Mouse (Mus musculus) ES-Bruce4 (cell line): ENCODE results near the gene Pbrm1. TPM values are rescaled to one million over a fixed set of nuclear protein-coding genes. Genes with fewer than 3 reads are reported as not detected.

Source experiments
- H3K27ac ChIP-seq: 2 replicates; pipeline ENCODE4 v1.5.1; 2012; ENCODE audit warnings: low read length, inconsistent platforms; ENCODE audit not compliant: insufficient read depth
- H3K27me3 ChIP-seq: 2 replicates; pipeline ENCODE4 v1.6.1; 2012; ENCODE audit warnings: mild to moderate bottlenecking, low read length, inconsistent platforms; ENCODE audit not compliant: control insufficient read depth, poor library complexity, insufficient read depth, severe bottlenecking
- H3K36me3 ChIP-seq: 2 replicates; pipeline ENCODE4 v1.6.1; 2012; ENCODE audit warnings: inconsistent platforms, mild to moderate bottlenecking, low read length, moderate library complexity; ENCODE audit not compliant: control insufficient read depth, poor library complexity, insufficient read depth, severe bottlenecking
- H3K4me1 ChIP-seq: one replicate; pipeline ENCODE4 v1.8.1; 2011; ENCODE audit warnings: low read length; ENCODE audit not compliant: control insufficient read depth, insufficient read depth
- H3K4me3 ChIP-seq: 2 replicates; pipeline ENCODE4 v1.5.1; 2011; ENCODE audit warnings: low read depth, mild to moderate bottlenecking, low read length
- H3K9ac ChIP-seq: 2 replicates; pipeline ENCODE4 v1.6.1; 2012; ENCODE audit warnings: low read depth, mild to moderate bottlenecking, inconsistent platforms; ENCODE audit not compliant: poor library complexity, severe bottlenecking
- H3K9me3 ChIP-seq: replicated peaks from 2 replicates; pipeline ENCODE4 v1.6.1; 2012; ENCODE audit warnings: mild to moderate bottlenecking, low read length, inconsistent platforms; ENCODE audit not compliant: control insufficient read depth, poor library complexity, insufficient read depth, severe bottlenecking
- CTCF ChIP-seq: IDR thresholded peaks from one replicate; pipeline ENCODE4 v1.8.1; 2011; ENCODE audit warnings: low read depth, low read length
- EP300 ChIP-seq: IDR thresholded peaks from 2 replicates; pipeline ENCODE4 v1.6.1; 2011; ENCODE audit warnings: low read depth, low read length; ENCODE audit not compliant: insufficient read depth
- POLR2A ChIP-seq: IDR thresholded peaks from one replicate; pipeline ENCODE4 v1.8.1; 2011; ENCODE audit warnings: low read length; ENCODE audit not compliant: insufficient read depth
- polyA plus RNA-seq: library from polyadenylated mRNA; stranded (reverse); fragments of >200 nt; gene quantifications from 2 replicates; pipeline ENCODE4 v1.2.4, GENCODE M21; 2011; ENCODE audit warnings: low read depth; ENCODE audit not compliant: missing spikeins, insufficient read depth, insufficient read length

The Pbrm1 gene
- polyA plus RNA-seq, 1 experiment, result 86.9 TPM

GRCm38 (mm10) chr14:31017854-31018253, 1.1 kb upstream of the Pbrm1 start:
- peak overlapping the region; percentile 98 for H3K4me3 ChIP-seq
- H3K9me3 ChIP-seq, result no peaks in the 10 kb centered on the region; the same call in 1 of the 2 replicates
- peak overlapping the region; percentile 98 for H3K9ac ChIP-seq
- H3K27ac ChIP-seq, result peak overlapping the region; percentile 59; the same call in 1 of the 2 replicates
- no peaks in the 10 kb centered on the region for H3K27me3 ChIP-seq
- H3K4me1 ChIP-seq, result peaks cover 1% of the 10 kb centered on the region
- TF ChIP-seq EP300 (no peak), POLR2A (no peak), CTCF (peak; percentile 6)
- H3K36me3 ChIP-seq, result peaks cover 56% of the 10 kb centered on the region

- Histone ChIP-seq H3K9ac (peak overlapping the region; percentile 98), H3K36me3 (peaks cover 44% of the 10 kb centered on the region), H3K4me3 (peak overlapping the region; percentile 96), H3K27me3 (no peaks in the 10 kb centered on the region), H3K27ac (peak overlapping the region; percentile 44), H3K9me3 (no peaks in the 10 kb centered on the region; the same call in 1 of the 2 replicates), H3K4me1 (peaks cover 1% of the 10 kb centered on the region)
- TF ChIP-seq CTCF (no peak), EP300 (no peak), POLR2A (no peak)
Measured at GRCm38 (mm10) chr14:31019331-31020205, 630 bp downstream of the Pbrm1 start.

- H3K36me3 ChIP-seq, result peaks cover 33% of the 10 kb centered on the region
- H3K9me3 ChIP-seq, result no peaks in the 10 kb centered on the region
- no peak overlapping the region for H3K4me3 ChIP-seq
- no peak overlapping the region for H3K9ac ChIP-seq
- TF ChIP-seq EP300 (no peak), POLR2A (no peak), CTCF (no peak)
- no peak overlapping the region for H3K27ac ChIP-seq
- no peaks in the 10 kb centered on the region for H3K4me1 ChIP-seq
- H3K27me3 ChIP-seq, result no peaks in the 10 kb centered on the region
Measured at GRCm38 (mm10) chr14:31022579-31022978, 3.6 kb downstream of the Pbrm1 start.

- TF ChIP-seq EP300 (no peak), CTCF (no peak), POLR2A (no peak)
- no peak overlapping the region for H3K4me3 ChIP-seq
- no peaks in the 10 kb centered on the region for H3K9me3 ChIP-seq
- peaks cover 44% of the 10 kb centered on the region for H3K36me3 ChIP-seq
- no peak overlapping the region for H3K9ac ChIP-seq
- H3K4me1 ChIP-seq, result no peaks in the 10 kb centered on the region
- no peaks in the 10 kb centered on the region for H3K27me3 ChIP-seq
- H3K27ac ChIP-seq, result no peak overlapping the region
Measured at GRCm38 (mm10) chr14:31025785-31026184, 6.8 kb downstream of the Pbrm1 start.

- Histone ChIP-seq H3K27ac (no peak overlapping the region), H3K4me1 (no peaks in the 10 kb centered on the region), H3K4me3 (no peak overlapping the region), H3K9me3 (no peaks in the 10 kb centered on the region), H3K36me3 (peaks cover 29% of the 10 kb centered on the region), H3K27me3 (no peaks in the 10 kb centered on the region), H3K9ac (no peak overlapping the region)
- TF ChIP-seq POLR2A, result no peak
- TF ChIP-seq CTCF, result no peak
- TF ChIP-seq EP300, result no peak
Measured at GRCm38 (mm10) chr14:31045296-31045695, 26.4 kb downstream of the Pbrm1 start.

- Histone ChIP-seq H3K9ac (no peak overlapping the region), H3K4me3 (no peak overlapping the region), H3K36me3 (peaks cover 33% of the 10 kb centered on the region), H3K27ac (no peak overlapping the region), H3K9me3 (no peaks in the 10 kb centered on the region), H3K4me1 (no peaks in the 10 kb centered on the region), H3K27me3 (no peaks in the 10 kb centered on the region)
- TF ChIP-seq POLR2A (no peak), EP300 (no peak), CTCF (no peak)
Measured at GRCm38 (mm10) chr14:31045817-31046216, 26.9 kb downstream of the Pbrm1 start.
